Mouse (Mus musculus) MEL (cell line): ENCODE measurements around the gene Rab44. TPM values are rescaled to one million over a fixed set of nuclear protein-coding genes. Genes with fewer than 3 reads are reported as not detected.

Experiments
- DNase-seq: peaks from one replicate; pipeline ENCODE4 v3.0.0; 2011; ENCODE audit warnings: low read depth, low spot score
- H3K27ac ChIP-seq: 2 replicates; pipeline ENCODE4 v1.5.1; 2012; ENCODE audit warnings: low read depth, mild to moderate bottlenecking, control low read depth, low read length, moderate library complexity; ENCODE audit not compliant: control insufficient read depth
- H3K27me3 ChIP-seq, 2 experiments: fragments of 150-350 bp in 1 of 2; sonication (generic) in 1 of 2; 2 replicates each; pipeline ENCODE4 v1.6.1; 2012; ENCODE audit warnings: low read length in 2 of 2, mild to moderate bottlenecking in 2 of 2, improper control_type of control experiment in 1 of 2, moderate library complexity in 1 of 2; ENCODE audit not compliant: insufficient read depth in 2 of 2, control insufficient read depth in 1 of 2
- H3K36me3 ChIP-seq, 2 experiments: 2 replicates each; pipeline ENCODE4 v1.6.1; 2012 to 2014; ENCODE audit warnings: low read length in 2 of 2, improper control_type of control experiment in 1 of 2, inconsistent platforms in 1 of 2, mild to moderate bottlenecking in 1 of 2; ENCODE audit not compliant: insufficient read depth in 2 of 2, control insufficient read depth in 1 of 2
- H3K4me1 ChIP-seq, 2 experiments: fragments of 150-350 bp in 1 of 2; sonication (generic) in 1 of 2; 2 replicates each; pipeline ENCODE4 v1.6.1; 2012; ENCODE audit warnings: low read length in 2 of 2, improper control_type of control experiment in 1 of 2, mild to moderate bottlenecking in 1 of 2; ENCODE audit not compliant: insufficient read depth in 2 of 2, control insufficient read depth in 1 of 2
- H3K4me3 ChIP-seq, 2 experiments: fragments of 150-350 bp in 1 of 2; sonication (generic) in 1 of 2; 2 replicates each; pipeline ENCODE4 v1.5.1; 2012; ENCODE audit warnings: low read depth in 2 of 2, low read length in 2 of 2, mild to moderate bottlenecking in 2 of 2, moderate library complexity in 2 of 2, control low read depth in 1 of 2, improper control_type of control experiment in 1 of 2; ENCODE audit not compliant: control insufficient read depth in 1 of 2, insufficient read depth in 1 of 2
- H3K79me2 ChIP-seq: 2 replicates; pipeline ENCODE4 v1.6.1; 2012; ENCODE audit warnings: mild to moderate bottlenecking, low read length, moderate library complexity; ENCODE audit not compliant: control insufficient read depth, poor library complexity, insufficient read depth
- H3K9ac ChIP-seq: 2 replicates; pipeline ENCODE4 v1.6.1; 2012; ENCODE audit warnings: low read depth, mild to moderate bottlenecking, control low read depth, low read length, moderate library complexity; ENCODE audit not compliant: control insufficient read depth, poor library complexity, severe bottlenecking
- H3K9me3 ChIP-seq: fragments of 150-350 bp; sonication (generic); replicated peaks from 2 replicates; pipeline ENCODE4 v1.6.1; 2012; ENCODE audit warnings: mild to moderate bottlenecking, low read length, improper control_type of control experiment, moderate library complexity; ENCODE audit not compliant: insufficient read depth
- EP300 ChIP-seq, 2 experiments: IDR thresholded peaks; 2 replicates each; pipeline ENCODE4 v1.6.1; 2011; ENCODE audit warnings: improper control_type of control experiment in 2 of 2, low read length in 2 of 2, low read depth in 1 of 2, mild to moderate bottlenecking in 1 of 2
- ETS1 ChIP-seq: IDR thresholded peaks from 2 replicates; pipeline ENCODE4 v1.6.1; 2012; ENCODE audit warnings: low read depth, mild to moderate bottlenecking, inconsistent platforms, low read length, improper control_type of control experiment, moderate library complexity
- GATA1 ChIP-seq: IDR thresholded peaks from 2 replicates; pipeline ENCODE4 v1.6.1; 2011; ENCODE audit warnings: low read depth, low read length, improper control_type of control experiment
- MYB ChIP-seq: IDR thresholded peaks from 2 replicates; pipeline ENCODE4 v1.6.1; 2011; ENCODE audit warnings: mild to moderate bottlenecking, low read depth, low read length, improper control_type of control experiment
- POLR2A ChIP-seq, 2 experiments: IDR thresholded peaks; 2 replicates each; pipeline ENCODE4 v1.6.1; 2011 to 2012; ENCODE audit warnings: low read length in 2 of 2, mild to moderate bottlenecking in 2 of 2, control low read depth in 1 of 2, improper control_type of control experiment in 1 of 2, low read depth in 1 of 2, moderate library complexity in 1 of 2; ENCODE audit not compliant: control insufficient read depth in 1 of 2, insufficient read depth in 1 of 2, poor library complexity in 1 of 2
- POLR2AphosphoS2 ChIP-seq: IDR thresholded peaks from 2 replicates; pipeline ENCODE4 v1.6.1; 2011; ENCODE audit warnings: low read length, improper control_type of control experiment
- TAL1 ChIP-seq: IDR thresholded peaks from 2 replicates; pipeline ENCODE4 v1.6.1; 2012; ENCODE audit warnings: mild to moderate bottlenecking, inconsistent platforms, low read length, moderate library complexity, mixed read lengths
- TCF12 ChIP-seq: IDR thresholded peaks from 2 replicates; pipeline ENCODE4 v1.6.1; 2014; ENCODE audit warnings: low read depth, mild to moderate bottlenecking, inconsistent platforms, low read length, improper control_type of control experiment, moderate library complexity
- ZKSCAN1 ChIP-seq: IDR thresholded peaks from 2 replicates; pipeline ENCODE4 v1.6.1; 2012; ENCODE audit warnings: low read depth, mild to moderate bottlenecking, inconsistent platforms, low read length, improper control_type of control experiment, moderate library complexity
- ZNF384 ChIP-seq: IDR thresholded peaks from 2 replicates; pipeline ENCODE4 v1.6.1; 2012; ENCODE audit warnings: low read depth, mild to moderate bottlenecking, inconsistent platforms, low read length, improper control_type of control experiment
- polyA plus RNA-seq, 2 experiments: library from polyadenylated mRNA; stranded (reverse) in 1 of 2; unstranded in 1 of 2; fragments of >175 nt in 1 of 2; fragments of >200 nt in 1 of 2; gene quantifications; 2 replicates each; pipeline versions ENCODE4 v1.2.1 to v1.2.4; 2012; ENCODE audit warnings: low replicate concordance in 2 of 2, low read depth in 1 of 2; ENCODE audit not compliant: insufficient read length in 2 of 2, insufficient read depth in 1 of 2, missing spikeins in 1 of 2
- total RNA-seq: library from RNA; depleted of rRNA; stranded (reverse); fragments of 300-350 nt; gene quantifications from 2 replicates; pipeline ENCODE4 v1.2.3, GENCODE M21; 2012; rRNA removed

Gene Rab44
- 5.4 and 9.5 TPM in 2 replicates for total RNA-seq
- polyA plus RNA-seq: 1 to 10 TPM in 1 of 2 experiments, not detected in 1; 7.0 TPM

DNA sequence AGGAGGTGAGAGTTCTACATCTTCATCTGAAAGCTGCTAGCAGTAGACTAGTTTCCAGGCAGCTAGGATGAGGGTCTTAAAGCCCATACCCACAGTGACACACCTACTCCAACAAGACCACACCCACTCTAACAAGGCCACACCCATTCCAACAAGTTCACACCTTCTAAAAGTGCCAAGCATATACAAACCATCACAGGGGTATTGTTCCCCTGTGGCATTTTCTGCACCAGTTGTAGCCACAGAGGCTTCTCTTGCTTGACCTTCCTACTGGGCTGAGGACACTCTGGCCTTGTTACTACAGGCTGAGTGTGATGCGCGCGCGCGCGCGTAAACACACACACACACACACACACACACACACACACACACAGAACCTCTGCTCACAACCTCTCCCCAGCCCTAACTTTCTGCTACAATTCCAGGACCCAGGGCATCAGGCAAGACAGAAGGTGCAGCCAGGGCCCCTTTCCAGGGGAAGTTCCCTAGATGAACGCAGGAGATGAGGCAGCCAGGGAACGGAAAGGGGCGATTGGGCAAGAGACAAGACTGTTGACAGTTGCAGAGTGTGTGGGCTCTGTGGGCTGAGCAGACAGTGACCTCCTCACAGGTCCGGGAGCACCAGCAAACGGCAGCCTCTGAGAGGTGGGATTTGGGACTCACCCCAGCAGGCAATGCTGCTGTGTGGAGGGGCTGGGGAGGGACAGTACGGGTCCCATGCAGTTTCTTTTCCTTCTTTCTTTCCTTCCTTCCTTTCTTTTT, at the start of gene Rab44:
Rab44 (plus strand) TSS at position 555 of the 762 bp plus-strand sequence.
- DNase-seq: peak; percentile 74
- peaks cover 4 to 23% of the 10 kb centered on the region in 2 experiments; a peak in 3 of 4 replicates for H3K4me1 ChIP-seq
- TF ChIP-seq ETS1 (peak; percentile 17; the same call in 1 of the 2 replicates), TCF12 (0 out of 2 replicates have a peak, but pooled peaks have one; percentile 7), POLR2A (IDR thresholded peaks at IDR 0.05; ENCODE audit: control insufficient read depth in 1 of 2, insufficient read depth in 1 of 2, low read depth in 1 of 2, low read length in 2 of 2, poor library complexity in 1 of 2) (peak in 1 of 2 experiments; percentile 43; a peak in 1 of 4 replicates), ZNF384 (no peak), MYB (peak; percentile 54), EP300 (IDR thresholded peaks at IDR 0.05; ENCODE audit: low read depth in 1 of 2, low read length in 2 of 2) (peak; percentile 24 to 58; a peak in 1 of 4 replicates)

GRCm38 (mm10) chr17:29065245-29065940, 48.6 kb upstream of the Rab44 start:
- Histone ChIP-seq H3K9ac (no peak overlapping the region), H3K4me1 (peaks cover 3 to 21% of the 10 kb centered on the region in 2 experiments; a peak in 3 of 4 replicates)

More for the DNA sequence above, at the start of gene Rab44:
- Histone ChIP-seq H3K27ac (peak within 1 kb of the TSS; percentile 71), H3K9ac (peak within 1 kb of the TSS; percentile 46), H3K9me3 (no peaks in the 10 kb centered on the region), H3K4me3 (peak within 1 kb of the TSS; percentile 40 to 74), H3K36me3 (peaks cover 0 to 11% of the 10 kb centered on the region in 2 experiments; a peak in 2 of 4 replicates), H3K27me3 (no peaks in the 10 kb centered on the region), H3K79me2 (no peaks in the 10 kb centered on the region; the same call in 1 of the 2 replicates)

GRCm38 (mm10) chr17:29065971-29066370, 48.0 kb upstream of the Rab44 start:
- peaks cover 3 to 21% of the 10 kb centered on the region in 2 experiments; a peak in 3 of 4 replicates for H3K4me1 ChIP-seq
- H3K9ac ChIP-seq: no peak overlapping the region
- TF ChIP-seq TAL1: no peak
- no peak for TF ChIP-seq POLR2AphosphoS2
- TF ChIP-seq ZKSCAN1: no peak
- TF ChIP-seq ETS1: no peak
- TF ChIP-seq, all 39 proteins: peak for 0
- H3K9me3 ChIP-seq: no peaks in the 10 kb centered on the region
- no peak overlapping the region for H3K27ac ChIP-seq
- H3K36me3 ChIP-seq: peaks cover 0 to 10% of the 10 kb centered on the region in 2 experiments; a peak in 2 of 4 replicates
- no peak overlapping the region for H3K4me3 ChIP-seq
- H3K27me3 ChIP-seq: no peaks in the 10 kb centered on the region
- no peak for DNase-seq
- H3K79me2 ChIP-seq: no peaks in the 10 kb centered on the region

More at GRCm38 (mm10) chr17:29065245-29065940, 48.6 kb upstream of the Rab44 start:
- DNase-seq: no peak
- H3K4me3 ChIP-seq: no peak overlapping the region
- H3K36me3 ChIP-seq: peaks cover 0 to 11% of the 10 kb centered on the region in 2 experiments; a peak in 2 of 4 replicates
- H3K9me3 ChIP-seq: no peaks in the 10 kb centered on the region
- no peaks in the 10 kb centered on the region for H3K27me3 ChIP-seq
- no peaks in the 10 kb centered on the region for H3K79me2 ChIP-seq
- TF ChIP-seq MYB: no peak
- TF ChIP-seq POLR2A (IDR thresholded peaks at IDR 0.05; ENCODE audit: control insufficient read depth in 1 of 2, insufficient read depth in 1 of 2, low read depth in 1 of 2, low read length in 2 of 2, poor library complexity in 1 of 2): no peak
- TF ChIP-seq TAL1: no peak
- no peak for TF ChIP-seq GATA1
- TF ChIP-seq POLR2AphosphoS2: no peak
- H3K27ac ChIP-seq: no peak overlapping the region
